Mouse (Mus musculus) liver, adult 2 months (tissue): ENCODE measurements around the gene Zfp97.
"Not testable (repeated sequence)": the region's sequence is repeated elsewhere in the genome, so short reads cannot be mapped to it uniquely, and the experiment has no call there.

Source experiments
- CTCF ChIP-seq: fragments of 200-500 bp; IDR thresholded peaks from 2 replicates; pipeline ENCODE4 v1.5.1; 2011; ENCODE audit warnings: low read depth, low read length, control low read depth
- POLR2A ChIP-seq: fragments of 200-500 bp; IDR thresholded peaks from 2 replicates; pipeline ENCODE4 v1.6.1; 2011; ENCODE audit warnings: low read length, control low read depth; ENCODE audit not compliant: insufficient read depth; ENCODE audit errors: extremely low read depth

- not testable (repeated sequence) for TF ChIP-seq POLR2A, CTCF
Measured at GRCm38 (mm10) chr17:17120830-17121502, at the start of gene Zfp97.
